Mouse (Mus musculus): ENCODE data around the gene Inhbc.

DNA sequence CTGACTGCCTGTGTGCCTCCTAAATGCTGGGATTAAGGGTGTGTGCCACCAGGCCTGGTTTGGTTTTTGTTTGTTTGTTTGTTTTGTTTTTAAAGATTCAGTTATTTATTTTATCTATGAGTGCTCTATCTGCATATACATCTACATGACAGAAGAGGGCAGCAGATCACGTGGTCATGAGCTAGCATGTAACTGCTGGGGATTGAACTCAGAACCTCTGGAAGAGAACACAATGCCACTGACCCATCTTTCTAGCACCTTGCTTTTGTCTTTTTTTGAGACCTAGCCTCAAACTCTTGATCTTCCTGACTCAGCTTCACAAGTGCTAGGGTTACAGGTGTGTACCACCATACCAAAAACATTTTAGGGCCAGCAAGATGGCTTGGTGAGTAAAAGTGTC, 35.0 kb downstream of the Inhbc start:
- TF ChIP-seq CTCF (IDR thresholded peaks at IDR 0.05; ENCODE audit: insufficient read depth, low read depth, low read length) = no peak
- TF ChIP-seq POLR2A (IDR thresholded peaks at IDR 0.05; ENCODE audit: insufficient read depth, low read depth, low read length) = no peak
